Mouse (Mus musculus): Measurements from ENCODE around the gene Pbx4. TPM values are rescaled to one million over a fixed set of nuclear protein-coding genes. Genes with fewer than 3 reads are reported as not detected.

Pbx4 gene
- total RNA-seq, 2 experiments from 2014 or later, result not detected

DNA sequence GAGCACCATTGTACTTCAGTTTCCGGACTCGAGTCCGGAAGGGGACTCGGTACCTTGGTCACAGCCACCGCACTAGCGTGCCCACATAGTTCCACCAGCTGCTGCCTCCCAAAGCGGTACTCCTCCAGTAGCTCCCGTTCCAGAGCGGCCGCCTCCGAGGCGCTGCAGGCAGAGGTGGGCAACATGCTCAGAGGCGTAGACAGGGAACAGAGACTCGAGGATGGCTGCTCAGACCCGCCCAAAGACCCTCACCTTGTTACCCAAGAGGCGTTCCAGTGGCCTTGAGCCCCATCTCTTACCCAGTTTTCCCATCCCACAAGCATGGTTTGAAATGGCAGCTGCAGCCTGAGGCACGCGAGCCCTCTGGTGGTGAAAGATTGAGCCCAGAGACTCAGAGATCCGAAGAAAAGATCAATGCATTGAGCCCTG lies 58.5 kb downstream of the Pbx4 start:
- intact Hi-C loops (cut with DNase I), result loop anchor here (1.0 kb wide), 1 partner anchor 17 kb away; no protein-coding TSS in a partner anchor
- peak in 1 of 2 experiments; percentile 43 for DNase-seq

DNA sequence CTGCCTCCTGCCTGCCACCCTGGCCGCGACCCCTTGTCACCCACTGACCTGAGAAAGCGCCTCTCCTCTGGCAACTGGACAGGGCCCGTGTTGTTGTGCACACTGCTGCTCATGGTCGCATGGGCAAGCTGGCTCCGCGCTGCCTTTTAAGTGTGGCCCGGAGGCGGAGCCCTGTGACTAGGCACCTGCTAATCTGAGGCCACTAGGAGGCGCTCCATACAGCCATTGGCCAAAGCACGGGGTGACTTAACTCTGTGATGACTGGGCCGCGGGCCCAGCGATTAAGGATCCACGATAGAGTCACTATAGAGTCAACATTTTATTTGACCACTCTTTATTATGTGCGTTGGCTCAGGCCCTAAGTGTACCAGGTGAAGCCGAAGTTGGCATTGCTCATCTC lies 61.6 kb downstream of the Pbx4 start:
- DNase-seq, result peak in 1 of 2 experiments; percentile 30

DNA sequence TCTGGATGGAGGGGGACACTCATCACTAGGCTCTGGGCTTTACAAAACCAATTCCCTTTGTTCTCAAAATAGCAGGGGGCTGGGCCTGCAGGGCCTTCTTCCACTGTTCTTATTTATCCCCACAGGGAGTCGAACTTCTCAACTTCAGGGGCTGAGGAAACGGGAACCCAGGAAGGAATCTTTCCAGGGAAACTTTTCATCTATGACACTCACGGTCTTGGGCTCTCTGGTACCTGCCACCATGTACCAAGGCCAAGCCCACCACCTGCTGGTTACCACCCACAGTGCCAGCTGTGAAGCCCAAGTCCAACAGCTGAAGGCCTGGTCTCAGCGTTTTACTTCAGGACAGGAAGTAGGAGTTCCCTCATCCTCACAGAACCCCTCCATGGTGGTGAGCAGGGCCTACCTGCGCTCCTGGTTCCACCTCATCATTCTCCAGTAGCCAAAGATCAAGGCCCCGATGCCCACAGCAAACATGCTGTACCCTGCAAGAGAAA lies 62.6 kb downstream of the Pbx4 start:
- intact Hi-C loops (cut with DNase I), result no loop called here
- DNase-seq, result no peak

More for the DNA sequence above, 61.6 kb downstream of the Pbx4 start:
- intact Hi-C loops (cut with DNase I), result no loop called here

DNA sequence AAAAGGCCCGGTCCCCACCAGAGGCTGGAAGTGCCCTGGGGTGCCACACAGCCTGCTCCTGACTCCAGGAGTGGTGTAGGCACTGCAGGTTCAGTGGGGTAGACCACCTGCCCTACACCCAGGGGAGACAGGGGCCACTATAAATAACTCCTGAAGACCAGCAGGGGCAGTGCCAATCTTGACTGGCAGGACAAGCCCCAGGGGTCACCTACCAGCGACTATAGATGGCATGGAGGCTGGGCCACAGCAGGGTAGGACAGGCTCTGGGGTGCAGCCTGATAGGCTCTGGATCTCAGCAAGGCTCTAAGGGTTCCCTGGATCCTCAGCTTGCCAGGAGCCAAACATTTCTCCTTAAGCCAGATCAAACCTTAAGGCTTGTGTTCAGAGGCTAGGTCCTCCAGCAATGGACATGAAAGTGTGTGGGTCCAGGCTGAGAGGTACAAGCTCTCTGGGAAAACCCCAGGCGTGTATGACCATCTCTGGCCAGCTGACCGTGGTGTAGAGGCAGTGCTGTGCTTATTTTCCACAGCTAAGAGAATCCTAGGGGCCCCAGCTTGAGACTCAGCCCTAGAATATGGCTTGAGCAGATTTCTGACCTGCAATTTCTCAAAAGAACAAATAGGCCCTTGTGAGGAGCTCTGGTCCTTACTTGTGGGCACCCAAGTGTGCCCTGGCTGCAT lies 63.6 kb downstream of the Pbx4 start:
- no peak for DNase-seq
- intact Hi-C loops (cut with DNase I), result no loop called here

DNA sequence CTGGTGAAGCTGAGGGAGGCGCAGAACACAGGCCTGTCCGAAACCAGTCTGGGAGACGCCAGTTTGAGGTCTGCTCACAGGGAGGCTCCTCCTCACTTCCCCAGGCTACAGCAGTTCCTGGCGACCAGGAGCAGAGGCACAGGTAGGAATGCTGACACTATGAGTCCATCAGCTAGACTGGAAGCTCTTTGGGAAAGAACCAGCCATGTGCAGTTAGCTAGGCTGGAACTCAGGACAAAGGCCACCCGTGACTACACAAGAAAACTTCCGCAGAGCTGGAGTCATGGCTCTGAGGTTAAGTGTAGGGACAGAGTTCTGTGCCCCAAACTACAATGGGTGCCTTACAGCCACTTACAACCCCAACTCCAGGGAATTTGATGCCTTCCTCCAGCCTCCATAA lies 65.6 kb downstream of the Pbx4 start:
- intact Hi-C loops (cut with DNase I), result no loop called here
- no peak for DNase-seq

DNA sequence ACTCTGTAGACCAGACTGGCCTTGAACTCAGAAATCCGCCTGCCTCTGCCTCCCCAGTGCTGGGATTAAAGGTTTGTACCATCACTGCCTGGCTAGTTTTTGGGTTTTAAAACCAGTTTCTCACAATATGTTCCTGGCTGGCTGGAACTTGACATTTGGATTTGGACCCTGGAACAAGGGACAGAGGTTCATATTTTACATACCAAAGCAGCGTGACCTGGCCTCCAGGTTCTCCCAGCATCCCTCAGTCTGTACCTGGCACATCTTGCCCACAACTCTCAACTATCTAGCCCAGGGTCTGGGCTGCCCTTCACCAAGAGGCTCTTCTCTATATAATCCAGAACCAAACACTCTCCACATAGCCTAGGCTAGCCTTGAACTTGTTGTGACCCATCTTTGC lies 67.6 kb downstream of the Pbx4 start:
- intact Hi-C loops (cut with DNase I), result no loop called here

DNA sequence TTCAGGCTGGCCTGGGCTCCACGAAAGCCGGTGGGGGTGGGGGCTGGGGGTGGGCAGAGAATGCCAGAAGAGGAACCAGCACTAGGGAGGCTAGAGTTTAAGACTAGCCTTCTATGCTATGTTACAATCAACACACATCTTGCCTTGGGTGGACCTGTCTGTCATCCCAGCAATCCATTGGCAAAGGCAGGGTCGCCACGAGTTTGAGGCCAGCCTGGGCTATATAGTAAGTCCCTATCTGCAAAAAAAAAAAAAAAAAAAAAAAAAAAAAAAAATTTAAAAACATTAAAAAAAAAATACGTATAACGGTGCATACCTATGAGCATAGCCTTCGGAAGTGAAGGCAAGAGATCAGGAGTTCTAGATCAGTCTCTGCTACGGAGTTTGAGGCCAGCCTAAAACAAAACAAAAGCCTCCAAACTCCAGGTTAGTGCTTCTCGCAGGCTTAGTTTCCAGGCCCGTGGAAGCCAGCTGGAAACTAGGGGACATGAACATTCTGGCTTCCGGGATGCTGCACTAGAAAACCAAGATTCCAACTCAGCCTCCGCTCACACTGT lies 68.7 kb downstream of the Pbx4 start:
- intact Hi-C loops (cut with DNase I), result no loop called here
- DNase-seq, result no peak

More for the DNA sequence above, 67.6 kb downstream of the Pbx4 start:
- DNase-seq, result no peak

DNA sequence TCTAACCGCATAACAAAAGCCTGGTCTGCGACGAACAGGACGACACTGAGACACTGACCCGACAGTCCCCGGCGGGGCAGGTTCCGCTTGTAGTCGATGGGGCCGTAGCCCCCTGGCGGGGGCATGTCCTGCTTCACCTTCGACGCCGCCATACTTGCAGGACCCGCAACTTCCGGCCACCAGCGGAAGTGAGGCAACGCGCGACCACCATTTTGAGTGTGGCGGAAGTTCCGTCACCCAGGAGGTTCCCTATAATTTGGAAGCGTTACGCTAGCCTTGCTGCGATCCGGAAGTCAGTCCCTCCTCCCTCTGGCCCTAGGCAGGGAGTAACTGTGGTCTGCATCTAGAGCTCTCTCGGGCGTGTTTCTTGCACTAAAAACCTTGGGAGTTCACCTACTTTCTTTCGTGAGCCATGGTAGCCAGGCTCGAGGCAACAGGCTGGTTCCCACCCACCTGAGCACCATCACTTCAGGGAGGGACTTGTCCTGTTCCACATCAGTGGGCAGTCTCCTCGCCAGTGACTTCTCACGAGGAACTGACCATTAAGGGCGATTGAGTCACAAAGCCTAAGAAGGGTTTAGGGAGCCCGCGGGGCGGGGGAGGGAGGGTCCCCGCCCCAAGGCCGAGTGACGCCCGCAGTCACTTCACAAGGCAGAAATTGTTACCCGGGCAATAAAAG lies 69.3 kb downstream of the Pbx4 start:
- intact Hi-C loops (cut with DNase I), result no loop called here
- DNase-seq, result peak; percentile 99

DNA sequence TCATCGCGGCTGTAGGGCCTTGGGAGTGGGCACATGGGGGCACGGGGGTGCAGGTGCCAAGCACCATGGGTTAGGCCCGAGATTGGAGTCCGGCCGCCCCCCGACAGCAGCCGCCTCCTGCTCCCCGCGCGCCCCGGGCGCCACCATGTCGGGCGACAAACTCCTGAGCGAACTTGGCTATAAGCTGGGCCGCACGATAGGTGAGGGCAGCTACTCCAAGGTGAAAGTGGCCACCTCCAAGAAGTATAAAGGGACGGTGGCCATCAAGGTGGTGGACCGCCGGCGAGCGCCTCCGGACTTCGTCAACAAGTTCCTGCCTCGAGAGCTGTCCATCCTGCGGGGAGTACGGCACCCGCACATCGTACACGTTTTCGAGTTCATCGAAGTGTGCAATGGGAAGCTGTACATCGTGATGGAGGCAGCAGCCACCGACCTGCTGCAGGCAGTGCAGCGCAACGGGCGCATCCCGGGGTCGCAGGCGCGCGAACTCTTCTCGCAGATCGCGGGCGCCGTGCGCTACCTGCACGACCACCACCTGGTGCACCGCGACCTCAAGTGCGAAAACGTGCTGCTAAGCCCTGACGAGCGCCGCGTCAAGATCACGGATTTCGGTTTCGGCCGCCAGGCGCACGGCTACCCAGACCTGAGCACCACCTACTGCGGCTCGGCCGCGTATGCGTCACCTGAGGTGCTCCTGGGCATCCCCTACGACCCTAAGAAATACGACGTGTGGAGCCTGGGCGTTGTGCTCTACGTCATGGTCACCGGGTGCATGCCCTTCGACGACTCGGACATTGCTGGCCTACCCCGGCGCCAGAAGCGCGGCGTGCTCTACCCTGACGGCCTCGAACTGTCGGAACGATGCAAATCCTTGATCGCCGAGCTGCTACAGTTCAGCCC lies 70.1 kb downstream of the Pbx4 start, which contains the start of the genes Tssk6, Ndufa13 and Yjefn3:
TSS of gene Tssk6 (plus strand) at position 22 of the 900 bp plus-strand sequence.
TSS of gene Ndufa13 (minus strand) at position 396 of the 900 bp plus-strand sequence.
TSS of gene Yjefn3 (minus strand) at position 550 of the 900 bp plus-strand sequence.
- DNase-seq, result peak; percentile 48 to 63
- intact Hi-C loops (cut with DNase I), result no loop called here

DNA sequence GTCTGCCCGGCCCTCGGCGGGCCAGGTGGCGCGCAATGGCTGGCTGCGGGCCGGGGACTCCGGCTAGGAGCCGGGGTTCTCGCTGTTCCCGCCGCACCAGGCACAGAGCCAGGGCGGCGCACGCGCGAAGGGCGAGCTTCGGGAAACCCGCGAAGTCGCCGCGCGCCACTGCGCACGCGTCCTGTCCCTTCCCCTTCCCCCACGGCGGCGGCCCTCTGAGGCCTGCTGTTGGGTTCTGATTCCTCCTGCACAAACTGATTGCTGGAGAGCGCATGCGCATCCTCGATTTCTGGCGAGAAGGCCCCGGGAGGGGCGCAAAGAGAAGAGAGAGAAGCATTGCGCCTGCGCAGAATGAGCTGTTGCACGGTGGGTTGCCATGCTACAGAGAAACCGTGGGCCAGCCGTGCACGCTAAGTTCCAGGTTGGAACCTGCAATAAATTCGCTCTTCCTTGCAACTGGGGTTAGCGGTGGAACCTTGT lies 70.8 kb downstream of the Pbx4 start:
- intact Hi-C loops (cut with DNase I), result no loop called here
- DNase-seq, result peak; percentile 97 to 98

DNA sequence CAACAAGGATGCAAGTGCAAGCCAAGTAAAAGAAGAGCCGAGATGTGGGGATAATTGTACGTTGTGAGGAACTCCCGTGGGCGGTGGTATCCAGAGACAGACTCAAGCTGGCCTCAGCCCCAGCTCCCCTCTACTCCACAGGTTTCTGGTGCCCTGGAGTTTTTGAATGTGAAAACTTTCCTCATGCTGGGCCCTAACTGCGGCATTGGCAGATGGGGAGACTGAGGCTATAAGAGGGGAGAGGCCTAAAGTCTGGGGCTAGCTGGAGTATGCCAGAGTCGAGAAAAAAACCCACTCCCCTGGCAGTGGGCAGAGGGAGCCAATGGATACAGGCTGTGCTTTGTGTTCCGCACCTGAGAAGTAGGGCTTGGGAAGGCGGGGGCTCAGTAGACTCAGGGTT lies 71.8 kb downstream of the Pbx4 start:
- no peak for DNase-seq
- intact Hi-C loops (cut with DNase I), result no loop called here

DNA sequence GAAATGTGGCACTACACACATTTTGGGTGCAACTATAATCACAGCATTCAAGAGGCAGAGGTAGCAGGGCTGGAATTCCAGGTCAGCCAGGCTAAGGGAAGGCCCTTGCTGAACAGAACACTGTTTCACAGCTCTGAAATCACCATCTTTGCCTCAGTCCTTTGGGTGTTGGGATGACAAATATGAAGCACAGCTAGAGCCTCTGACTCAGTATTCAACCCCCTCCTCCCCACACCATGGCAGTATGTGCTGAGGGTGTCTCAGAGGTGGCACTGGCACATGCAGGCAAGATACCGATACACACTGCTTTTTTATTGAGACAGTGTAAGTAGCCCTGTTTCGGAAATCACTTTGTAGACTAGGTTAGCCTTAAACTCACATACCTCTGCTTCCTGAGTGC lies 74.0 kb downstream of the Pbx4 start:
- intact Hi-C loops (cut with DNase I), result no loop called here
- no peak for DNase-seq

DNA sequence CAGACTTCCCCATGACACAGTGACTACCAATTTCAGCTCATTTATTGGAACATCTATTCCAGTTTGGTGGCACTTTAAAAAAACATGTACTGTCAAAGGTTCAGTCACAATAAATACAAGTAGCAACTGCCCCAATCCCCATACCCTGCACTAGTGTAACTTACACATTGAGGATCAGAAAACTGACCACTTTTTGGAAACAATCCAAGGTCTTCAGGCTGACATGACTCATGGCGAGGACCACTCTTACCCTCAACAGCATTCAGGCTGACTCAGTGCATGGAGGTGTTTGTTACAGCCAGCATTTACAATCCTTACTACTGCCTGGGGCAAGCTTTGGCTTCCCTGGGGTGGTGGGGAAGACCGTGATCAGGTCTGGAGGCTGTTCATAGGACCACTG lies 74.8 kb downstream of the Pbx4 start:
- intact Hi-C loops (cut with DNase I), result no loop called here
- no peak for DNase-seq

DNA sequence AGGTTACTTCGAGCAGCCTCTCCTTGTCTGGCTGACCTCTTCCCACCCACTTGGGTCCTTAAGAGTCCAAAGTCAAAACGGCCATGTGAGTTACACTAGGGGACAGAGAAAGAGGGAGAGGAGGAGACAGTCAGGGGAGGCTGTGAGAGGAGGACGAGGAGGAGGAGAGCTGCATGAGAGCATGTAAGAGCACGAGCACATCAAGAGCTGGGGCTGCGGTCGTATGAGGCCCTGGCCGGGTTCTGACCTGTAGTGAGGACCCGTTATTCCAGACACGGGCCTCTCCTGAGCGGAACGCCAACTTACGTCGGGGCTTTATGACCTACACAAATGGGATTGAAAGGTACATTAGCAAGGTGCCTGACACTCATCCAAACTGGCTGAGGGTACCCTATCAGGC lies 79.6 kb downstream of the Pbx4 start:
- intact Hi-C loops (cut with DNase I), result no loop called here
- DNase-seq, result no peak

DNA sequence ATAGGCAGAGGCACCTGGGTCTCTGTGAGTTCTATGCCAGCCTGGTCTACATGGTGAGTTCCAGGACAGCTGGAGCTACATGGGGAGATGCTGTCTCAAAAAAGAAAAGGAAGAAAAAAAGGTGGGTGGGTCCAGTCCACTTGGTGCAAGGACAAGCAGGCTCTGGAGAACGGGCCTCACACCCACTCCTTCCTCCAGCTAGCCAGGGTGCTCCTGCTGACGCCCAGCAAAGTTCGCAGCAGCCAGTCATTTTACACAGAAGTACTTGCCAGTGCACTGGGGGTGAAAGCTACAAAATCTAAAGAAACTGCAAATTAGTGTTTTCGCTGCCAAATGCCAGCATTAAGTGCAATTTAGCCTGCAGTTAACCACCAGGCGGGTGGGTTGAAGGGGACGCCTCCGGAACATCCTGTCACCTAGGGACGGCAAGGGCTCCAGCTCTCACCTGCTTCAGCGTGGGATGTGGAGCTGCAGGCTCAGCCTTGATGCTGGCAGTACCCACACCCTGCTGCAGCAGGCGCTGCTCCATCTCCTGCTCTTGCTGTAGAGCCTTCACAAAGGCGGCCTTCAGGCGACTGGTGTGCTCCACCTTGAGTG lies 80.3 kb downstream of the Pbx4 start:
- no peak for DNase-seq
- intact Hi-C loops (cut with DNase I), result no loop called here

DNA sequence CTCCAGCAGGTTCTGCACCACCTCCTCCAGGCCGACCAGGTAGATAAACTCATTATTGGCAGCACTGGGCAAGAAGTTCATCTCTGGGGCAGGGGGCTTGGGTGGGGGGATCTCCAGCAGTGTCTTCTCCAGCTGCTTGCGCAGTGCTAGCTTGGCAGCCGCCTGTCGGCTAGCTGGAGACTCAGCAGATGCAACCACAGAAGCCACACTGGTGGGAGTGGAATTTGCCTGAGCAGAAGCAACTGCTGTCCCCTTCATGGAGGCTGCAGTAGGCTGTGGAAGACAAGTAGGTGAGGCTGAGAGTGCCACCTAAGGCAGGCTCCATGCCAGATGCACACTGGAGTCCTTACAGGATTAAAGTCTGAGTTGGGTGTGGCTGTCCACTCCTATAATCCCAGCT lies 82.2 kb downstream of the Pbx4 start:
- intact Hi-C loops (cut with DNase I), result no loop called here
- no peak for DNase-seq

DNA sequence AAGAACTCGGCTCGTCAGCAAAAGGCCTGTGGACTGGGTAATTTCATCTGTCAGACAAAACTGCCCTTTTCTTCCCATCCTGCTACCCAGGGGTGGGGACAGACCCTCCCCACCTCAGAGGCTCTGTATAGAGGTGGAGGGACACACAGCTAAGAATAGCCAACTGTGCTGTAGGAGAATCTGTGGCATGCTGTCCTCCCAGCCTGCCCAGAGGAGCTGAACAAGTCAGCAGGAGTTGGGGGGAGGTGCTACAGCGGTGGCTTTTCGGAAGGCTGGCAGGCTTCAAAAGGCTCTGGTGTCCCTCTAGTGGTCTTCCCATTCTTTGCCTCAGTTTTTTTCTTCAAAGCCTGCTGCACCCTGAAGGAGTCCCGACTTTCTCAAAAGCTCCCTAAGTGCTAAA lies 83.5 kb downstream of the Pbx4 start:
- DNase-seq, result no peak
- intact Hi-C loops (cut with DNase I), result loop anchor here (5.0 kb wide), 2 partner anchors 207 to 307 kb away; partner anchors contain the start of gene Ncan

DNA sequence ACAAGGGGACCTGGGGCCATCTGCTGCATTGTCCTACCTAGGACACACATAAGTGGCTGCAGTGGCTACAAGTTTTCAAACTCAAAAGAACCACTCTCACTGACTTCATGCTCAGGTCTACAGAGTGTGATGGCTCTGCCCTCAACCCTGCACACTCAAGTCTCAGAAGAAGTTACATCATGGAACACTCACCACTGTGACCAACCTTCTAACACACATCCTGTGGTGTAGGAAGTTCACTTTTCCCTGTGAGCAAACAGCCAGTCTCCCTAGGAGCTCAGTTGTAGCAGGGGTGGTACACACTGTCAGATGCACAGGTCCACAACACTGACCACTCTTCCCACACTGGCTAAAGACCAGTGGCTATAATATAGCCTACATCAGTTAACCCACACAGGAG lies 86.2 kb downstream of the Pbx4 start:
- DNase-seq, result no peak
- intact Hi-C loops (cut with DNase I), result loop anchor here (2.0 to 5.0 kb wide), 4 partner anchors 44 to 304 kb away; partner anchors contain the start of gene Ncan

DNA sequence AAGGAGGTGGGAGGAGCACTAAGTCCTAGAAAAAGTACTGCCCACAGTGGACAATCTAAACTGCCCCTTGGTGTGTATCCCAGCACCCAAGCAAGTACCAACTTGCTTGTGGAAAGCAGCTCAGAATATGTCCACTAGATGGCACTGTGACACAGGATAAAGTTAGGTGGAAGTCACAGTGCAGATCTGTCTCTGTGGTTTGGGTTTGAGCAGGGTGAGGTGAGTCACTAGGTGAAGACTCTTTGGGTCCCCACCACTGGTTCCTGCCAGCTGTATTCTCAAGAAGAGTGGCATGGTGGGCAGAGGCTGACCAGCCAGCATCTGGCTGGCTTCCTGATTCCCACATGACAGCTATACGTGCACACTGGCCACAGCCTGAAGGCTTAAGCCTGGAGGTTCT lies 86.7 kb downstream of the Pbx4 start:
- intact Hi-C loops (cut with DNase I), result loop anchor here (1.0 to 5.0 kb wide), 5 partner anchors 44 to 303 kb away; partner anchors contain the start of gene Ncan
- peak; percentile 77 to 82 for DNase-seq
